Mouse (Mus musculus) hindbrain, embryonic 16.5 days (tissue): ENCODE data around the gene Ppp3cb. TPM values are rescaled to one million over a fixed set of nuclear protein-coding genes. Genes with fewer than 3 reads are reported as not detected.
A peak's percentile ranks its signal among the peaks of the same experiment; 100 is the strongest.

Experiments
- ATAC-seq: fragments of 200-750 bp; cut with Nextera tagmentation; 2 replicates; pipeline ENCODE4 v1.8.0; 2017; ENCODE audit warnings: moderate TSS enrichment, moderate library complexity
- H3K27ac ChIP-seq: fragments of 300-500 bp; sonication (generic); 2 replicates; pipeline ENCODE4 v1.5.1; 2014; ENCODE audit warnings: low read depth, mild to moderate bottlenecking, control low read depth, low read length, moderate library complexity
- H3K27me3 ChIP-seq: fragments of 300-500 bp; sonication (generic); replicated peaks from 2 replicates; pipeline ENCODE4 v1.6.1; 2014; ENCODE audit warnings: low read length; ENCODE audit not compliant: control insufficient read depth, insufficient read depth
- H3K36me3 ChIP-seq: fragments of 300-500 bp; sonication (generic); 2 replicates; pipeline ENCODE4 v1.6.1; 2014; ENCODE audit warnings: mild to moderate bottlenecking, low read length, moderate library complexity, mixed read lengths; ENCODE audit not compliant: control insufficient read depth, insufficient read depth
- H3K4me1 ChIP-seq: fragments of 300-500 bp; sonication (generic); 2 replicates; pipeline ENCODE4 v1.6.1; 2014; ENCODE audit warnings: low read depth, low read length; ENCODE audit not compliant: control insufficient read depth, insufficient read depth
- H3K4me2 ChIP-seq: fragments of 300-500 bp; sonication (generic); 2 replicates; pipeline ENCODE4 v1.6.1; 2014; ENCODE audit warnings: mild to moderate bottlenecking, low read length, control low read depth, moderate library complexity
- H3K4me3 ChIP-seq: fragments of 300-500 bp; sonication (generic); 2 replicates; pipeline ENCODE4 v1.5.1; 2014; ENCODE audit warnings: mild to moderate bottlenecking, low read length, control low read depth, moderate library complexity
- H3K9ac ChIP-seq: fragments of 300-500 bp; sonication (generic); 2 replicates; pipeline ENCODE4 v1.6.1; 2014; ENCODE audit warnings: low read depth, mild to moderate bottlenecking, control low read depth, low read length, moderate library complexity
- H3K9me3 ChIP-seq: fragments of 300-500 bp; sonication (generic); 2 replicates; pipeline ENCODE4 v1.6.1; 2014; ENCODE audit warnings: mild to moderate bottlenecking, low read length, moderate library complexity; ENCODE audit not compliant: control insufficient read depth
- WGBS: fragments of 180-500 bp; shearing (Covaris S2); extraction: QIAGEN DNeasy Blood & Tissue Kit; methylation state at CpG from one replicate; pipeline ENCODE4 v1.1.7; 2014; 5-methylcytosine and 5-hydroxymethylcytosine counted together
- polyA plus RNA-seq: library from polyadenylated mRNA; unstranded; fragments of >200 nt; fragmentation: Nextera tagmentation; extraction: Ambion mirVana; gene quantifications from 2 replicates; pipeline ENCODE4 v1.2.1, GENCODE M21; 2015

Ppp3cb gene
- polyA plus RNA-seq, 1 experiment from 2014 or later, result 67.1 TPM

- ATAC-seq, result no peak
- Histone ChIP-seq H3K9me3 (no peaks in the 10 kb centered on the region), H3K4me2 (no peak overlapping the region), H3K4me1 (peaks cover 4% of the 10 kb centered on the region), H3K9ac (no peak overlapping the region), H3K27ac (no peak overlapping the region), H3K27me3 (no peaks in the 10 kb centered on the region), H3K4me3 (no peak overlapping the region), H3K36me3 (peaks cover 13% of the 10 kb centered on the region)
- WGBS, result 92% methylated on average over 2 of the region's 2 CpGs
Measured at GRCm38 (mm10) chr14:20550136-20550535, 3.8 kb upstream of the Ppp3cb start.

- Histone ChIP-seq H3K4me3 (peak overlapping the region; percentile 95), H3K4me1 (peaks cover 14% of the 10 kb centered on the region), H3K36me3 (peaks cover 8% of the 10 kb centered on the region), H3K4me2 (peak overlapping the region; percentile 66), H3K27ac (peak overlapping the region; percentile 99), H3K9ac (peak overlapping the region; percentile 96), H3K9me3 (no peaks in the 10 kb centered on the region), H3K27me3 (no peaks in the 10 kb centered on the region)
- peak; percentile 94 for ATAC-seq
- under 1% methylated on average over 52 of the region's 67 CpGs for WGBS
Measured at GRCm38 (mm10) chr14:20545529-20546331, 643 bp downstream of the Ppp3cb start.

- 73% methylated on average over 7 of the region's 7 CpGs for WGBS
- Histone ChIP-seq H3K27ac (no peak overlapping the region), H3K9ac (no peak overlapping the region), H3K4me2 (peak overlapping the region; percentile 66), H3K4me3 (peak overlapping the region; percentile 95; the same call in 1 of the 2 replicates), H3K4me1 (peaks cover 14% of the 10 kb centered on the region), H3K9me3 (no peaks in the 10 kb centered on the region), H3K36me3 (peaks cover 2% of the 10 kb centered on the region; the same call in 1 of the 2 replicates), H3K27me3 (no peaks in the 10 kb centered on the region)
- ATAC-seq, result no peak
Measured at GRCm38 (mm10) chr14:20544467-20545411, 1.6 kb downstream of the Ppp3cb start.

- Histone ChIP-seq H3K27ac (no peak overlapping the region), H3K4me3 (no peak overlapping the region), H3K36me3 (no peaks in the 10 kb centered on the region), H3K9me3 (no peaks in the 10 kb centered on the region), H3K9ac (no peak overlapping the region), H3K4me2 (no peak overlapping the region), H3K27me3 (no peaks in the 10 kb centered on the region), H3K4me1 (no peaks in the 10 kb centered on the region)
- WGBS, result 93% methylated on average over 4 of the region's 4 CpGs
- no peak for ATAC-seq
Measured at GRCm38 (mm10) chr14:20529643-20530042, 16.7 kb downstream of the Ppp3cb start.

GRCm38 (mm10) chr14:20520179-20520578 is 26.2 kb downstream of the Ppp3cb start:
- H3K27ac ChIP-seq, result no peak overlapping the region
- no peak for ATAC-seq
- no peaks in the 10 kb centered on the region for H3K27me3 ChIP-seq
- WGBS, result 95% methylated on average over 2 of the region's 2 CpGs
- H3K4me3 ChIP-seq, result no peak overlapping the region
- peaks cover 8% of the 10 kb centered on the region for H3K36me3 ChIP-seq
- H3K4me2 ChIP-seq, result no peak overlapping the region
- no peaks in the 10 kb centered on the region for H3K9me3 ChIP-seq
- H3K4me1 ChIP-seq, result no peaks in the 10 kb centered on the region
- no peak overlapping the region for H3K9ac ChIP-seq

GRCm38 (mm10) chr14:20508424-20508823 is 37.9 kb downstream of the Ppp3cb start:
- no peak overlapping the region for H3K4me2 ChIP-seq
- no peak overlapping the region for H3K27ac ChIP-seq
- no peak for ATAC-seq
- H3K4me3 ChIP-seq, result no peak overlapping the region
- WGBS, result 62% methylated on average over 2 of the region's 2 CpGs
- H3K9ac ChIP-seq, result no peak overlapping the region
- no peaks in the 10 kb centered on the region for H3K4me1 ChIP-seq
- peaks cover 8% of the 10 kb centered on the region for H3K36me3 ChIP-seq
- no peaks in the 10 kb centered on the region for H3K9me3 ChIP-seq
- H3K27me3 ChIP-seq, result no peaks in the 10 kb centered on the region

- Histone ChIP-seq H3K4me1 (no peaks in the 10 kb centered on the region), H3K36me3 (peaks cover 10% of the 10 kb centered on the region), H3K9ac (no peak overlapping the region), H3K9me3 (no peaks in the 10 kb centered on the region), H3K4me2 (no peak overlapping the region), H3K27ac (no peak overlapping the region), H3K4me3 (no peak overlapping the region), H3K27me3 (no peaks in the 10 kb centered on the region)
- ATAC-seq, result no peak
- 98% methylated on average over 10 of the region's 10 CpGs for WGBS
Measured at GRCm38 (mm10) chr14:20502966-20503365, 43.4 kb downstream of the Ppp3cb start.

GRCm38 (mm10) chr14:20499982-20500381 is 46.4 kb downstream of the Ppp3cb start:
- Histone ChIP-seq H3K27me3 (no peaks in the 10 kb centered on the region), H3K36me3 (peaks cover 10% of the 10 kb centered on the region), H3K4me2 (no peak overlapping the region), H3K9me3 (no peaks in the 10 kb centered on the region), H3K9ac (no peak overlapping the region), H3K27ac (no peak overlapping the region), H3K4me1 (no peaks in the 10 kb centered on the region), H3K4me3 (no peak overlapping the region)
- ATAC-seq, result no peak
- 92% methylated on average over 3 of the region's 3 CpGs for WGBS

- H3K27ac ChIP-seq, result no peak within 1 kb of the TSS
- no peaks in the 10 kb centered on the region for H3K9me3 ChIP-seq
- H3K4me3 ChIP-seq, result no peak within 1 kb of the TSS
- H3K27me3 ChIP-seq, result no peaks in the 10 kb centered on the region
- no peaks in the 10 kb centered on the region for H3K4me1 ChIP-seq
- no peak for ATAC-seq
- H3K9ac ChIP-seq, result no peak within 1 kb of the TSS
- WGBS, result 69% methylated on average over 2 of the region's 2 CpGs
- H3K36me3 ChIP-seq, result peaks cover 12% of the 10 kb centered on the region
- H3K4me2 ChIP-seq, result no peak within 1 kb of the TSS
Measured at GRCm38 (mm10) chr14:20496603-20497002, 49.8 kb downstream of the Ppp3cb start, which contains the start of gene Mss51. Gene Mss51 (minus strand): TSS chr14:20496901.
